In the genomic region with DNA sequence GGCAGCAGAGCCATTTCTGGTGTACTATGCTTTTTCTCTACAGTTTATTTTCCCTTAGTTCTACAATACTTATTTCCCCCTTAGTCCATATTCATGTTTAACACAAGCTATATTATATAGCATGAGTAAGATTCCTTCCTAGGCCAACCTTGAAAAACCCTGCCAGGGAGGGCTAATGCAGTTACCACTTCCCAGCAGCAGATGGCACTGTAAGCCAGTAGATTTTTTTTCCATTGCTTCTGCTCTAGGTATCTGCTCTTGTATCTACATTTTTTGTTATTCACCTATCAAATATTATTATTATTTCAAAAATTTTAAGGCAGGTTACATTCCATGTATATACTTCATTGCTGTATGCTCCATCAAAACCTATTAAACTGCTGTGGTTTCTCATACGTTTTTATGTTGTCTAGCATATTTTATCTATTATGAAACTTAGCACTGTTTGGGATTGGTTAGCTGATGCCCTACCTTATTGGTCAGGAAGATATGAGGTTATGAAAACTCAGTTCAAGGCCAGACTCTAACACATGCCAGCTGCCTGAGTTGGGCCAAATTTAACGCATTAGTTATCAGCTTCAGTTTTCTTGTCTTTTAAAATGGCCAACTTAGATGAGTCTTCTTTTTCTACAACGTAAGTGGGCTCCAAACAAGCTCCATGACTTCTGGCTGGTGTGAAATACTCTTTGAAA, we compare ENCODE assay signal across 8 mouse cellular contexts. TPM values are rescaled to one million over a fixed set of nuclear protein-coding genes. Genes with fewer than 3 reads are reported as not detected.
A peak's percentile ranks its signal among the peaks of the same experiment; 100 is the strongest.
DNase-seq lines count a peak whose midpoint lies in the region; ATAC-seq and TF ChIP-seq lines count a peak whose summit lies in the region.

No protein-coding gene starts in this region.

- no peak overlapping the region for H3K4me3 ChIP-seq in forebrain, embryonic 10.5 days
- no peak overlapping the region for H3K4me3 ChIP-seq in forebrain, embryonic 12.5 days (replicated peaks)
- no peak overlapping the region for H3K4me3 ChIP-seq in midbrain, embryonic 11.5 days (ENCODE audit: low read depth, low read length)
- no peak overlapping the region for H3K4me3 ChIP-seq in midbrain, embryonic 13.5 days (replicated peaks)
- no peak overlapping the region for H3K4me3 ChIP-seq in hindbrain, postnatal 0 days (ENCODE audit: low read length)

- no peak for ATAC-seq in forebrain, embryonic 12.5 days (ENCODE audit: low FRiP score)
- no peak for ATAC-seq in midbrain, embryonic 11.5 days (ENCODE audit: low FRiP score)
- no peak for ATAC-seq in midbrain, embryonic 13.5 days
- ATAC-seq in hindbrain, postnatal 0 days, result no peak

- 80% methylated on average over 3 of the region's 3 CpGs for WGBS in forebrain, embryonic 10.5 days
- 88% methylated on average over 3 of the region's 3 CpGs for WGBS in forebrain, embryonic 12.5 days
- WGBS in midbrain, embryonic 11.5 days, result 91% methylated on average over 3 of the region's 3 CpGs
- WGBS in midbrain, embryonic 13.5 days, result 94% methylated on average over 3 of the region's 3 CpGs
- 92% methylated on average over 3 of the region's 3 CpGs for WGBS in hindbrain, postnatal 0 days

- peak; percentile 38 for DNase-seq in forebrain, embryonic 10.5 days (ENCODE audit: extremely low spot score, low spot score)
- DNase-seq in midbrain, embryonic 11.5 days (ENCODE audit: low spot score, missing footprints), result peak; percentile 96
- DNase-seq in cerebellum, adult 18-20 months, result peak; percentile 26 to 58
- peak; percentile 68 for DNase-seq in hindbrain, postnatal 0 days (ENCODE audit: low spot score)
- peak; percentile 53 for DNase-seq in lung, postnatal 14 days
- DNase-seq in thymus, postnatal 14 days, result peak; percentile 37

- H3K27ac ChIP-seq in forebrain, embryonic 10.5 days, result no peak overlapping the region
- no peak overlapping the region for H3K27ac ChIP-seq in forebrain, embryonic 12.5 days
- no peak overlapping the region for H3K27ac ChIP-seq in midbrain, embryonic 11.5 days (ENCODE audit: low read depth, low read length)
- H3K27ac ChIP-seq in midbrain, embryonic 13.5 days, result no peak overlapping the region
- no peak overlapping the region for H3K27ac ChIP-seq in hindbrain, postnatal 0 days

- no peaks in the 10 kb centered on the region for H3K9me3 ChIP-seq in forebrain, embryonic 10.5 days
- no peaks in the 10 kb centered on the region for H3K9me3 ChIP-seq in forebrain, embryonic 12.5 days
- H3K9me3 ChIP-seq in midbrain, embryonic 11.5 days (ENCODE audit: control insufficient read depth, low read length), result no peaks in the 10 kb centered on the region
- no peaks in the 10 kb centered on the region for H3K9me3 ChIP-seq in midbrain, embryonic 13.5 days
- H3K9me3 ChIP-seq in hindbrain, postnatal 0 days (ENCODE audit: low read length), result no peaks in the 10 kb centered on the region

- H3K4me1 ChIP-seq in forebrain, embryonic 10.5 days, result peaks cover 28% of the 10 kb centered on the region
- H3K4me1 ChIP-seq in forebrain, embryonic 12.5 days, result peaks cover 16% of the 10 kb centered on the region
- no peaks in the 10 kb centered on the region for H3K4me1 ChIP-seq in midbrain, embryonic 11.5 days (ENCODE audit: control insufficient read depth, insufficient read depth, low read length)
- H3K4me1 ChIP-seq in midbrain, embryonic 13.5 days (replicated peaks), result peaks cover 15% of the 10 kb centered on the region; the same call in 1 of the 2 replicates
- H3K4me1 ChIP-seq in hindbrain, postnatal 0 days (ENCODE audit: insufficient read depth, low read length), result no peaks in the 10 kb centered on the region

- no peaks in the 10 kb centered on the region for H3K36me3 ChIP-seq in forebrain, embryonic 10.5 days (replicated peaks)
- no peaks in the 10 kb centered on the region for H3K36me3 ChIP-seq in forebrain, embryonic 12.5 days (replicated peaks)
- no peaks in the 10 kb centered on the region for H3K36me3 ChIP-seq in midbrain, embryonic 11.5 days (ENCODE audit: control insufficient read depth, insufficient read depth, low read length)
- H3K36me3 ChIP-seq in midbrain, embryonic 13.5 days, result no peaks in the 10 kb centered on the region
- no peaks in the 10 kb centered on the region for H3K36me3 ChIP-seq in hindbrain, postnatal 0 days (ENCODE audit: insufficient read depth, low read length)

- TF ChIP-seq CTCF in hindbrain, postnatal 0 days (IDR thresholded peaks at IDR 0.05; ENCODE audit: low read depth), result peak; percentile 87

- H3K9ac ChIP-seq in forebrain, embryonic 12.5 days, result no peak overlapping the region
- H3K9ac ChIP-seq in midbrain, embryonic 11.5 days (ENCODE audit: low read length), result no peak overlapping the region
- no peak overlapping the region for H3K9ac ChIP-seq in midbrain, embryonic 13.5 days (replicated peaks)
- H3K9ac ChIP-seq in hindbrain, postnatal 0 days (replicated peaks; ENCODE audit: low read length), result no peak overlapping the region

- peaks cover 43% of the 10 kb centered on the region for H3K27me3 ChIP-seq in forebrain, embryonic 10.5 days (ENCODE audit: poor library complexity, severe bottlenecking)
- H3K27me3 ChIP-seq in forebrain, embryonic 12.5 days, result peaks cover 24% of the 10 kb centered on the region
- H3K27me3 ChIP-seq in midbrain, embryonic 11.5 days (ENCODE audit: control insufficient read depth, insufficient read depth, low read length), result peaks cover 10% of the 10 kb centered on the region; the same call in 1 of the 2 replicates
- H3K27me3 ChIP-seq in midbrain, embryonic 13.5 days, result peaks cover 32% of the 10 kb centered on the region
- H3K27me3 ChIP-seq in hindbrain, postnatal 0 days (ENCODE audit: insufficient read depth, low read length), result no peaks in the 10 kb centered on the region

- no peak overlapping the region for H3K4me2 ChIP-seq in forebrain, embryonic 12.5 days
- H3K4me2 ChIP-seq in midbrain, embryonic 11.5 days, result no peak overlapping the region
- no peak overlapping the region for H3K4me2 ChIP-seq in midbrain, embryonic 13.5 days (replicated peaks)
- H3K4me2 ChIP-seq in hindbrain, postnatal 0 days (ENCODE audit: low read depth, low read length), result no peak overlapping the region

RNA-seq across cellular contexts. Expression of a gene that starts 3.8 kb away (rescaled TPM):
- 0.55 and 0.64 TPM in 2 replicates for polyA plus RNA-seq in forebrain, embryonic 10.5 days (2016; fragmentation: Nextera tagmentation; extraction: Ambion mirVana)
- 0.53 and 0.97 TPM in 2 replicates for polyA plus RNA-seq in forebrain, embryonic 12.5 days (2016; fragmentation: Nextera tagmentation; extraction: Ambion mirVana)
- polyA plus RNA-seq in midbrain, embryonic 11.5 days (2014; fragmentation: Nextera tagmentation; extraction: Ambion mirVana), result 0.34 and 0.38 TPM in 2 replicates
- 0.82 and 0.86 TPM in 2 replicates for polyA plus RNA-seq in midbrain, embryonic 13.5 days (2015; fragmentation: Nextera tagmentation; extraction: Ambion mirVana)
- 0.14 and 0.68 TPM in 2 replicates for total RNA-seq in hindbrain, postnatal 0 days (2014; rRNA removed)
- 0.51 and 0.96 TPM in 2 replicates for polyA plus RNA-seq in hindbrain, postnatal 0 days (2015; fragmentation: Nextera tagmentation; extraction: Ambion mirVana)

Comparison
In these comparisons a context has a peak if more than half of its experiments do, and no peak if none do; other contexts are left out.
1. DNase-seq: peak in every context shown above with its lines; median percentile 96 in midbrain, embryonic 11.5 days; 68 in hindbrain, postnatal 0 days; 53 in lung, postnatal 14 days; 42 in cerebellum, adult 18-20 months; 38 in forebrain, embryonic 10.5 days; 37 in thymus, postnatal 14 days.